Mouse (Mus musculus) thymus, postnatal 25 days (tissue): ENCODE measurements at regions not wholly inside any gene's neighbourhood (a gene's known extent, or its start where the extent isn't known, plus 50 kb on each side); places are given as distances from the start of the nearest gene placed in this dataset.

Experiments used
- DNase-seq: peaks from one replicate; pipeline ENCODE4 v3.0.0; 2022

DNA sequence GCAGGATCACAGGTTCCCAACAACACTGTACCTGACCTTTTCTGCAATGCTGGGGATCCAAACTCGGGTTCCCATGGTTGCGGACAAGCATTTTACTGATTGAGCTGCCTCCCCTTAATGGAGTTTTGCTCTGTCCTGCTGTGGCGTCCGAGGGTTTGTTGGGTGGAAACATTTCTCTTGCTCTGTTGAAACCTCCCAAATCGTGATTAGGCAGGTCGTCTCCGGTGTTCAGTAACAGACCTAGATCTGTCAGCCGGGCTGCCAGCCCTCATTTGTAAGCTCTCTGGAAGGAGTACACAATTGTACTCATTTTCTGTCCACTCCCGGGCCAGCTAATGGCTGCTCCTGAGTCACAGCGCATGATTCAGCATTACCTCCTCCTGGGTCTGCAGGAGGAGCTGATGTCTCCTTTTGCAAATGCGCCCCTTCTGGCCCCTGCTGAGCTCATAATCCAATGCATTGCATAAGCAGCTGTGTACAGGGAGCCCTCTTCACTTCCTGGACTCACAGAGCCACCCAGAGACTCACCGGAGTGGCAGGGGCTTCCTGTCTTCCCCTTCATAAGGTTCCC lies 49.8 kb upstream of the Sipa1l2 start:
- peak; percentile 46 for DNase-seq
